In the genomic region with DNA sequence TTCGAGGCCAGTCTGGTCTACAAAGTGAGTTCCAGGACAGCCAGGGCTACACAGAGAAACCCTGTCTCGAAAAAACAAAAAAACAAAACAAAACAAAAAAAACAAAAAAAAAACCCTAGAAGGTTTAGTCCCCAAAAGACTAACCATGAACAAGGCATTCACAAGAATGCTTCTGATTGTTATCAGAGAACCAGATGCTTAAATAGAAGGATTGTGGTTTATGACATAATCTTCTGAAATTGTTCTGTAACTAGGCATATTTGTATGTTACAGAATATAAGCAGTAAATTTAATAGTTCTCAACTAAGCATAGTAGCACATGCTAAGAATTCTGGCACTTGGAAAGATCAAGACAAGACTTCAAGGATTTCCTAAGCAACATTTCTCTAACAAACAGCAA, we compare ENCODE assay signal across 15 mouse cellular contexts.
"Had no signal": no experiment of that assay in that cellular context is flagged by ENCODE, and none has a peak within 500 bp of the region (broad histone marks: within the 10 kb centered on the region; RNA-seq: fewer than 3 reads in every experiment).

No protein-coding gene starts in this region.

- H3K9ac ChIP-seq: liver, embryonic 15.5 days; liver, postnatal 0 days; lung, embryonic 15.5 days; midbrain, embryonic 12.5 days; midbrain, embryonic 15.5 days; neural tube, embryonic 12.5 days had no signal

- H3K27me3 ChIP-seq: liver, embryonic 15.5 days; lung, embryonic 15.5 days; megakaryocyte, embryonic 14.5 days; midbrain, embryonic 12.5 days; midbrain, embryonic 15.5 days; neural tube, embryonic 12.5 days had no signal

- H3K4me3 ChIP-seq: liver, embryonic 15.5 days; lung, embryonic 15.5 days; megakaryocyte, embryonic 14.5 days; midbrain, embryonic 12.5 days; midbrain, embryonic 15.5 days; neural tube, embryonic 12.5 days had no signal

- DNase-seq: liver, postnatal 0 days; lung, adult 2 months; lung, postnatal 14 days; lung, postnatal 36 days; right cerebral cortex, postnatal 14 days; thymus, adult 18-20 months; thymus, postnatal 14 days; thymus, postnatal 4 days had no signal

- H3K4me1 ChIP-seq: liver, embryonic 15.5 days; lung, embryonic 15.5 days; midbrain, embryonic 12.5 days; midbrain, embryonic 15.5 days; neural tube, embryonic 12.5 days had no signal

- H3K27ac ChIP-seq: liver, embryonic 15.5 days; lung, embryonic 15.5 days; macrophage; midbrain, embryonic 12.5 days; midbrain, embryonic 15.5 days; neural tube, embryonic 12.5 days had no signal

- H3K9me3 ChIP-seq: liver, embryonic 15.5 days; lung, embryonic 15.5 days; megakaryocyte, embryonic 14.5 days; midbrain, embryonic 12.5 days; midbrain, embryonic 15.5 days; neural tube, embryonic 12.5 days had no signal
